Mouse (Mus musculus) testis, adult 2 months (tissue): Measurements from ENCODE around the gene Cfap61.

Experiments used
- CTCF ChIP-seq: fragments of 200-500 bp; IDR thresholded peaks from 2 replicates; pipeline ENCODE4 v1.5.1; 2012; ENCODE audit warnings: low read depth, mild to moderate bottlenecking, inconsistent platforms, low read length, moderate library complexity; ENCODE audit not compliant: control insufficient read depth, insufficient read depth, insufficient replicate concordance
- POLR2A ChIP-seq: fragments of 200-500 bp; IDR thresholded peaks from 2 replicates; pipeline ENCODE4 v1.6.1; 2012; ENCODE audit warnings: low read depth, mild to moderate bottlenecking, inconsistent platforms, low read length, moderate library complexity; ENCODE audit not compliant: control insufficient read depth

DNA sequence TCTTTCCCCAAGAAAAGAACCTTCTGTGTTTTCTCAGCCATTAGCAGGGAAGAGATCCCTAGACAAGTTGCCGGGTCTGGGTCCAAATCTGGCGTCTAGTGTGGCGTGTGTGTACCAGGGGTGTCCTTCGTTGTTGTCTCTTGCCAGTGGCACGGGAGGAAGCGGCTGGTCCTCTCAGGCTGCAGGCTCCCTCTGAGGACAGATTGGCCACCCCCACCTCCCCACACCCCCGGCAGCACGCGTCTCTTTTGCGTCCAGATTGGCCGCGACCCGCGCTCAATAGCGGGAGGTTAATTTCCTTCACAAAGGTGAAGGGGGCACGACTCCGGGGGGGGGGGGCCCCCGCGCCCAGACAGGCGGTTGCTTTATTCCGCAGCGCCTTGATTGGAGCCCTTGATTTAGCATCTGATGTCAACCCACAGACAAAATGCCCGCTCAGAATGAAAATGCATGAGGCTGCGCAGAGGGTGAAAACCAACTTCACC, 286.0 kb downstream of the Cfap61 start:
- TF ChIP-seq POLR2A (no peak), CTCF (no peak)
